Mouse (Mus musculus): ENCODE measurements around the gene Best3. TPM values are rescaled to one million over a fixed set of nuclear protein-coding genes. Genes with fewer than 3 reads are reported as not detected.

Best3 gene
- polyA plus RNA-seq, 1 experiment, result not detected

GRCm38 (mm10) chr10:117045175-117046056 is 59.3 kb downstream of the Best3 start, which contains the start of gene Lrrc10:
Gene Lrrc10, plus strand, starts transcription at chr10:117045341.
- Histone ChIP-seq H3K27ac (ENCODE audit: insufficient read depth, low read length) (no peak within 1 kb of the TSS), H3K4me3 (ENCODE audit: insufficient read depth, low read length) (no peak within 1 kb of the TSS), H3K4me1 (ENCODE audit: control insufficient read depth, insufficient read depth, low read length) (peaks cover 3% of the 10 kb centered on the region; the same call in 1 of the 2 replicates)
- TF ChIP-seq POLR2A (IDR thresholded peaks at IDR 0.05; ENCODE audit: low read depth, low read length) (no peak), CTCF (IDR thresholded peaks at IDR 0.05; ENCODE audit: borderline replicate concordance, insufficient read depth, low read length) (no peak)

GRCm38 (mm10) chr10:117049253-117049652 is 63.1 kb downstream of the Best3 start:
- Histone ChIP-seq H3K4me3 (ENCODE audit: insufficient read depth, low read length) (no peak overlapping the region), H3K4me1 (ENCODE audit: control insufficient read depth, insufficient read depth, low read length) (peaks cover 3% of the 10 kb centered on the region; the same call in 1 of the 2 replicates), H3K27ac (ENCODE audit: insufficient read depth, low read length) (no peak overlapping the region)
- no peak for TF ChIP-seq CTCF (IDR thresholded peaks at IDR 0.05; ENCODE audit: borderline replicate concordance, insufficient read depth, low read length)
- no peak for TF ChIP-seq POLR2A (IDR thresholded peaks at IDR 0.05; ENCODE audit: low read depth, low read length)

GRCm38 (mm10) chr10:117049961-117050597 is 64.0 kb downstream of the Best3 start:
- Histone ChIP-seq H3K4me1 (ENCODE audit: control insufficient read depth, insufficient read depth, low read length) (peaks cover 3% of the 10 kb centered on the region; the same call in 1 of the 2 replicates), H3K4me3 (ENCODE audit: insufficient read depth, low read length) (no peak overlapping the region), H3K27ac (ENCODE audit: insufficient read depth, low read length) (no peak overlapping the region)
- TF ChIP-seq CTCF (IDR thresholded peaks at IDR 0.05; ENCODE audit: borderline replicate concordance, insufficient read depth, low read length), result no peak
- no peak for TF ChIP-seq POLR2A (IDR thresholded peaks at IDR 0.05; ENCODE audit: low read depth, low read length)

GRCm38 (mm10) chr10:117055668-117056067 is 69.6 kb downstream of the Best3 start:
- Histone ChIP-seq H3K4me3 (ENCODE audit: insufficient read depth, low read length) (no peak overlapping the region), H3K27ac (ENCODE audit: insufficient read depth, low read length) (no peak overlapping the region), H3K4me1 (ENCODE audit: control insufficient read depth, insufficient read depth, low read length) (peaks cover 3% of the 10 kb centered on the region)
- no peak for TF ChIP-seq CTCF (IDR thresholded peaks at IDR 0.05; ENCODE audit: borderline replicate concordance, insufficient read depth, low read length)
- TF ChIP-seq POLR2A (IDR thresholded peaks at IDR 0.05; ENCODE audit: low read depth, low read length), result no peak

GRCm38 (mm10) chr10:117062894-117063253 is 76.8 kb downstream of the Best3 start:
- Histone ChIP-seq H3K4me3 (ENCODE audit: insufficient read depth, low read length) (peak overlapping the region; percentile 78), H3K4me1 (ENCODE audit: control insufficient read depth, insufficient read depth, low read length) (peaks cover 3% of the 10 kb centered on the region), H3K27ac (ENCODE audit: insufficient read depth, low read length) (peak overlapping the region; percentile 7; the same call in 1 of the 2 replicates)
- no peak for TF ChIP-seq CTCF (IDR thresholded peaks at IDR 0.05; ENCODE audit: borderline replicate concordance, insufficient read depth, low read length)
- TF ChIP-seq POLR2A (IDR thresholded peaks at IDR 0.05; ENCODE audit: low read depth, low read length), result no peak

- Histone ChIP-seq H3K4me3 (ENCODE audit: insufficient read depth, low read length) (peak within 1 kb of the TSS; percentile 78), H3K4me1 (ENCODE audit: control insufficient read depth, insufficient read depth, low read length) (peaks cover 3% of the 10 kb centered on the region), H3K27ac (ENCODE audit: insufficient read depth, low read length) (peak within 1 kb of the TSS; percentile 80)
- TF ChIP-seq CTCF (IDR thresholded peaks at IDR 0.05; ENCODE audit: borderline replicate concordance, insufficient read depth, low read length) (no peak), POLR2A (IDR thresholded peaks at IDR 0.05; ENCODE audit: low read depth, low read length) (peak; percentile 83)
These were observed 77.3 kb downstream of the Best3 start, which contains the start of gene Cct2 for GRCm38 (mm10) chr10:117063254-117064021. Gene Cct2, minus strand, starts transcription at chr10:117063814.

GRCm38 (mm10) chr10:117064076-117064475 is 78.0 kb downstream of the Best3 start:
- H3K4me3 ChIP-seq (ENCODE audit: insufficient read depth, low read length), result no peak overlapping the region
- TF ChIP-seq CTCF (IDR thresholded peaks at IDR 0.05; ENCODE audit: borderline replicate concordance, insufficient read depth, low read length) (no peak), POLR2A (IDR thresholded peaks at IDR 0.05; ENCODE audit: low read depth, low read length) (no peak)
- H3K4me1 ChIP-seq (ENCODE audit: control insufficient read depth, insufficient read depth, low read length), result no peaks in the 10 kb centered on the region; the same call in 1 of the 2 replicates
- peak overlapping the region; percentile 58 for H3K27ac ChIP-seq (ENCODE audit: insufficient read depth, low read length)

- TF ChIP-seq CTCF (IDR thresholded peaks at IDR 0.05; ENCODE audit: borderline replicate concordance, insufficient read depth, low read length) (no peak), POLR2A (IDR thresholded peaks at IDR 0.05; ENCODE audit: low read depth, low read length) (no peak)
- H3K4me1 ChIP-seq (ENCODE audit: control insufficient read depth, insufficient read depth, low read length), result no peaks in the 10 kb centered on the region
- no peak overlapping the region for H3K4me3 ChIP-seq (ENCODE audit: insufficient read depth, low read length)
- H3K27ac ChIP-seq (ENCODE audit: insufficient read depth, low read length), result no peak overlapping the region
These were observed 83.0 kb downstream of the Best3 start for GRCm38 (mm10) chr10:117069109-117069508.

GRCm38 (mm10) chr10:117072191-117072888 is 86.2 kb downstream of the Best3 start:
- Histone ChIP-seq H3K4me1 (ENCODE audit: control insufficient read depth, insufficient read depth, low read length) (no peaks in the 10 kb centered on the region), H3K27ac (ENCODE audit: insufficient read depth, low read length) (no peak overlapping the region), H3K4me3 (ENCODE audit: insufficient read depth, low read length) (no peak overlapping the region)
- TF ChIP-seq CTCF (IDR thresholded peaks at IDR 0.05; ENCODE audit: borderline replicate concordance, insufficient read depth, low read length) (no peak), POLR2A (IDR thresholded peaks at IDR 0.05; ENCODE audit: low read depth, low read length) (no peak)
